Mouse (Mus musculus): ENCODE data around the gene Ccdc82. TPM values are rescaled to one million over a fixed set of nuclear protein-coding genes. Genes with fewer than 3 reads are reported as not detected.

The Ccdc82 gene
- polyA plus RNA-seq, 1 experiment from 2014 or later, result 7.1 TPM

DNA sequence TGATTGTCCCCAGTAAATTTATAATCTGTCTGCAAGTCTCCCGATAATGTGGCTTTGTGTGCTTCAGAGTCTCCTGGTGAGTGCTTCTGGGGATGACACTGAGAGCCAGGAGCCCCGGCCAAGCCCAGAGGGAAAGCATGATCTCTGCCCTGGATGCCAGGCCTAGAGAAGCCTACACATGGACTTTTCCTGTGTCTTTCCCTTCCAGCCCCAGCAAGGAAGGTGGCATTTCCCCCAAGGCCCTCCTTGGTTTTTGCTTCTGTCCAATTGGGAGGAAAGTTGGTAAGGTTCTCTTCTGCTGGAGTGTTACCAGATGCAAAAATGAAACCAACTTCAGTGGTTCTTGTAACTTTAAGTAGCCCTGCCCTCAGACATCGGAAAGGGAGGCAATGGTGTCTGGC, 53.3 kb downstream of the Ccdc82 start:
- no peaks in the 10 kb centered on the region for H3K27me3 ChIP-seq
- peaks cover 56% of the 10 kb centered on the region for H3K4me1 ChIP-seq
- H3K36me3 ChIP-seq, result no peaks in the 10 kb centered on the region
- H3K4me3 ChIP-seq (replicated peaks), result peak overlapping the region; percentile 55
- no peak overlapping the region for H3K9ac ChIP-seq
- WGBS, result 39% methylated on average over 3 of the region's 3 CpGs
- H3K27ac ChIP-seq (replicated peaks), result no peak overlapping the region
- no peak for ATAC-seq (ENCODE audit: insufficient number of reproducible peaks, low FRiP score, low TSS enrichment, low read depth)
- H3K9me3 ChIP-seq (replicated peaks), result no peaks in the 10 kb centered on the region
- H3K4me2 ChIP-seq (replicated peaks), result peak overlapping the region; percentile 89

DNA sequence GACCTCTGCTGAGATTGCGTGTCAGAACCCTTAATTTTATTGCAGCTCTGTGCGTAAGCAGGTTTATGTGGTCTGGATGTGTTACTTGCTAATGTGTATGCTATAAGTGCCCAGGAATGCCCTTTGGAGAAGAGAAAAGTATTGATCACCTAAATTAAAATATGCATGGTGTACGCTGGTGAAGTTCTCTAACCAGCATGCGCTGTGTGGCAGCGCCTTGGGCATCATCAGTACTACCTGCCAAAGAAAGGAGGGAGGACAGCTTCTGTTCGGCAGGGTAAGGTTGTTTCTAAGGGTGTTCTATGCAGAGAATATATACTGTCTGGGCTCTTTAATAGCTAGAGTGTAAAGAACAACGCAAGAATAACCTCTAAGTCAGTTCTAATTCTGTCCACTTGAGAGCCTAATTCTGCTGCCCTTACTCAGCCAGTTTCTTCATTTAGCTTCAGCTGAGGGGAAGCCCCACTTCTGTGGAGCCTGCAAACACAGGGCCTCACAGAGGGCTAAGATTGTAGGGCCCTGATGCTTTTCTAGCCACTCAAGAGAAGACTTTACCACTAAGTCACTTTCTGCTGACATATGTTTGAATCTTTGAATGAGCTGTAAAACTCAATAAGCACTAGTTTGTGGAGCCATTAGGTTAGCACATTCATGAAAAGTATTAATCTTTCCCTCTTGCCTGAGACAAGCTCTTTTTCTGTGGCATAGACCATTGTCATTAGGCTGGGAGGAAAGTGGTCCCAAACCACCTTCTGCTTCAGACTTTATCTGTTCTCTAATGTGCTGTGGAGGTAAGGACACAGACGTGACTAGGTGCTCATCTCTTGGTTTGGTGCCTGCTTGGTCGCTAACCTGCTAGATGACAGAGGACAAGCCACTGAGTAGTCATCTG, 54.4 kb downstream of the Ccdc82 start:
- peaks cover 54% of the 10 kb centered on the region for H3K4me1 ChIP-seq

DNA sequence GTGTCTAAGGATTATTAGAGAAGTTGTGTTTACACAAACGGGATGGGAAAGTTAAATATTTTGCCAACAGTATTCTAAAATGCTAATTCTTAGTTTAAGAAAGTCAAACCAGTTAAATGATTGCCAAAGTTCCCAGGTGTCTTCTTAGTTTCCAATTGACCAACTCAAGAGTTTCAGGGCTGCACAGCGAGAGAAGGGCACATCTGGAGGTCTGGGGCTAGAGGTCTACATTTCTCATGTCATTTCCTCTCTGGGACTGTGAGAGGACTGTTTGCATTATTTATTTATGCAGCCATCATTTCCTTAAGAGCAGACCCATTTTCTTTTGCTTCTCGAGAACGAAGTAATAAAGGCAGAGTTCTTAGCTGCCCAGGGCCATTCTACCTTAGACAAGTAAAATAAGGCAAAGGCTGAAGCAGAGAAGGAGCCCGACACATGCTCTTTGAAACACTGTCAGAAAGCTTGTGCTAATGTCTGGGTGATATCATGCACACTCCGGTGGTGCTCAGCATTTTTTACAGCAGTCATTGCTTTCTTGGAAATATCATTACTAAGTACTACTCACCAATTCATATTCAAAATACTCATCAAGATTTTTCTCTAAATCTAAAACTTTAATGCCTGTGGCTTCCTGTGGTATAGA, 55.5 kb downstream of the Ccdc82 start:
- 61% methylated on average over 6 of the region's 6 CpGs for WGBS
- Histone ChIP-seq H3K27ac (replicated peaks) (no peak overlapping the region), H3K9ac (no peak overlapping the region), H3K4me1 (peaks cover 62% of the 10 kb centered on the region), H3K27me3 (no peaks in the 10 kb centered on the region), H3K9me3 (replicated peaks) (no peaks in the 10 kb centered on the region), H3K4me3 (replicated peaks) (no peak overlapping the region), H3K4me2 (replicated peaks) (no peak overlapping the region), H3K36me3 (no peaks in the 10 kb centered on the region)
- ATAC-seq (ENCODE audit: insufficient number of reproducible peaks, low FRiP score, low TSS enrichment, low read depth), result no peak

More for the DNA sequence above, 54.4 kb downstream of the Ccdc82 start:
- Histone ChIP-seq H3K4me2 (replicated peaks) (peak overlapping the region; percentile 89; the same call in 1 of the 2 replicates), H3K27ac (replicated peaks) (no peak overlapping the region), H3K9me3 (replicated peaks) (no peaks in the 10 kb centered on the region), H3K9ac (no peak overlapping the region), H3K4me3 (replicated peaks) (no peak overlapping the region), H3K36me3 (no peaks in the 10 kb centered on the region), H3K27me3 (no peaks in the 10 kb centered on the region)
- no peak for ATAC-seq (ENCODE audit: insufficient number of reproducible peaks, low FRiP score, low TSS enrichment, low read depth)
- 80% methylated on average over 9 of the region's 9 CpGs for WGBS

DNA sequence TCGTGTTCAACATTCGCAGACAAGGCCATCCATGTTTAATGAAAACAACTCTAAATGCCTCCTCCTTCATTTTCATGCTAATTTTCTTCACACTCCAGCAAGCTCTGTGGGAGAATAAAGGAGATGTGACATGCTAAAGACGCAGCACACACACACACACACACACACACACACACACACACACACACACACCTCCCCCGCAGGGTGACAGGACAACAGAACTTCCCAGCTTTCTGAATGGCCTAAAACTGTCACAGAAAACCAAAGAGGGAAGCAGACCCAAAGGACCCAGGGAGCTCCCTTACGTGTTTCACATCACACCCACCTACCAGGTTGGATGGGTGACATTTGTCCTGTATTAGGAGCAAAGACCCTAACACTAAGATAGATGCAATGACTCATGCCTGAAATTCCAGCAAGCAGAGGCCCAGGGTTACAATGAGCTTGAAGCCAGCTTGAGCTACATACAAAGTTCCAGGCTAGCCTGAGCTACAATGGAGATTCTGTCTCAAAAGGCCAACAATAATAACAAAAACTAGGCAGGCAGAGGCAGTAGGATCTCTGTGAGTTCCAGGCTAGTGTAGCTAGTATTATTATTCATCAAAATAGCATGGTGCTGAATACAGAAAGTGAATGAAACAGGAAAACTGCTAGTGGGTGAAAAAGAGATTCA, 56.5 kb downstream of the Ccdc82 start:
- H3K36me3 ChIP-seq, result no peaks in the 10 kb centered on the region
- no peaks in the 10 kb centered on the region for H3K9me3 ChIP-seq (replicated peaks)
- H3K4me2 ChIP-seq (replicated peaks), result no peak overlapping the region
- no peak overlapping the region for H3K27ac ChIP-seq (replicated peaks)
- H3K9ac ChIP-seq, result no peak overlapping the region
- ATAC-seq (ENCODE audit: insufficient number of reproducible peaks, low FRiP score, low TSS enrichment, low read depth), result no peak
- no peaks in the 10 kb centered on the region for H3K27me3 ChIP-seq
- H3K4me3 ChIP-seq (replicated peaks), result no peak overlapping the region
- 85% methylated on average over 5 of the region's 5 CpGs for WGBS
- H3K4me1 ChIP-seq, result peaks cover 56% of the 10 kb centered on the region

DNA sequence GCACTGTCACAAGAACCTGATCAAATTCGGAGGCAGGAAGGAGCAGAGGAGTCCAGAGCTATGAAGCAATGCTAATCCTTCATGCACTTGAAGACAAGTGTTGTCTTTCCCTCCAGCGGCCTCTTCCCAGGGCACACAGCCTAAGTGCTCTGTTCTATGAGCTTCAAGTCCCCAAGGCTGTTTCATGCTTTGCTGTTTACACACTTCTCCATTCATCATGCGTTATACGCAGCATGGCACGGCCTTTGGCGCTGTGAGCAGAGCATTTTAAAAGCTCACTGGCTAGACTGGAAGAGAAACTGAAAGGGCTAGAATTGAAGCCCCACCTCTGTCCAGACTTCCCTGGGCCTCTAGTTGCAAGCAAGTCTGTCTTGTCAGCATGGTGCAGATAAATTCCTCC, 57.2 kb downstream of the Ccdc82 start:
- Histone ChIP-seq H3K9me3 (replicated peaks) (no peaks in the 10 kb centered on the region), H3K27ac (replicated peaks) (no peak overlapping the region), H3K9ac (no peak overlapping the region), H3K4me1 (peaks cover 49% of the 10 kb centered on the region), H3K27me3 (no peaks in the 10 kb centered on the region), H3K36me3 (no peaks in the 10 kb centered on the region), H3K4me3 (replicated peaks) (no peak overlapping the region), H3K4me2 (replicated peaks) (no peak overlapping the region)
- no peak for ATAC-seq (ENCODE audit: insufficient number of reproducible peaks, low FRiP score, low TSS enrichment, low read depth)
- 53% methylated on average over 6 of the region's 6 CpGs for WGBS

DNA sequence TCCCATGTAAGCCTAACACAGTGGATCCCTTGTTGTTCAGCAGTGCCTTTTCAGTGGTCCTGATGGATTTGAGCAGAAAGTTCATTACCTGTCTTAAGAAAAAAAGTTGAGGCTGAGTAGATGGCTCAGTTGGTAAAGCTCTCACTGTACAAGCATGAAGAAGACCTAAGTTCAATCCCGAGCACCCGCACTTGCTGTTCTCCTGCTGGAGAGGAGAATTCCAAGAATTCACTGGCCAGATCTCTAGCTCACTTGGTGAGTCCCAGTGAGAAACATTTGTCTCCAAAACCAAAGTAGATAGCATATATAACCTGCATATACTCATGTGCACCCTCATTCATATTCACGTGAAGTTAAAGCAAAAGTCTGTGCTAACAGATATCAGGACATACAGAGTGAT, 59.7 kb downstream of the Ccdc82 start:
- peaks cover 30% of the 10 kb centered on the region for H3K4me1 ChIP-seq
- 86% methylated on average over 3 of the region's 3 CpGs for WGBS
- H3K9ac ChIP-seq, result no peak overlapping the region
- H3K4me2 ChIP-seq (replicated peaks), result no peak overlapping the region
- H3K9me3 ChIP-seq (replicated peaks), result no peaks in the 10 kb centered on the region
- H3K4me3 ChIP-seq (replicated peaks), result no peak overlapping the region
- no peaks in the 10 kb centered on the region for H3K36me3 ChIP-seq
- H3K27ac ChIP-seq (replicated peaks), result peak overlapping the region; percentile 51; the same call in 1 of the 2 replicates
- no peak for ATAC-seq (ENCODE audit: insufficient number of reproducible peaks, low FRiP score, low TSS enrichment, low read depth)
- H3K27me3 ChIP-seq, result no peaks in the 10 kb centered on the region

DNA sequence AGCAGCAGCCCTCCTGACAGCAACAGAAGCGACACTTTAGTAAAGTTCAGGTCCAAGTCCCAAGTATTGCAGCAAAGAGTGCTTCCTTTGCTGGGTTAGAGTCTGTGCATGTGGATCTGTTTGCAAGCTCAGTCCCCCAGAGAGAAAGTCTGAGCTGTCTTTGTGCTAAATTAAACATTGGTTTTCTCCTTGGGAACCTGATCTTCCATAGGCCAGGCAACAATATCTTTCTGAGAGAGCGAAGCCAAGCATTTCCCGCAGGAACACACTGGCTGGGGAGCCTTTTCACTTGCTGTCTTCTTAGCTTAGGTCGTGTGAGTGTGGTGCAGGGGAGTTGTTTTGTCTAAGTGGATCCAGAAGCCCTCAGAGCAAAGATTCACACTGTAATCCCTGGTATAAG, 60.5 kb downstream of the Ccdc82 start:
- H3K4me3 ChIP-seq (replicated peaks), result no peak overlapping the region
- peak; percentile 75 for ATAC-seq (ENCODE audit: insufficient number of reproducible peaks, low FRiP score, low TSS enrichment, low read depth)
- H3K36me3 ChIP-seq, result no peaks in the 10 kb centered on the region
- H3K4me1 ChIP-seq, result peaks cover 26% of the 10 kb centered on the region
- H3K27me3 ChIP-seq, result no peaks in the 10 kb centered on the region
- H3K9ac ChIP-seq, result no peak overlapping the region
- no peaks in the 10 kb centered on the region for H3K9me3 ChIP-seq (replicated peaks)
- peak overlapping the region; percentile 51; the same call in 1 of the 2 replicates for H3K27ac ChIP-seq (replicated peaks)
- H3K4me2 ChIP-seq (replicated peaks), result no peak overlapping the region
- WGBS, result 22% methylated on average over 4 of the region's 4 CpGs

DNA sequence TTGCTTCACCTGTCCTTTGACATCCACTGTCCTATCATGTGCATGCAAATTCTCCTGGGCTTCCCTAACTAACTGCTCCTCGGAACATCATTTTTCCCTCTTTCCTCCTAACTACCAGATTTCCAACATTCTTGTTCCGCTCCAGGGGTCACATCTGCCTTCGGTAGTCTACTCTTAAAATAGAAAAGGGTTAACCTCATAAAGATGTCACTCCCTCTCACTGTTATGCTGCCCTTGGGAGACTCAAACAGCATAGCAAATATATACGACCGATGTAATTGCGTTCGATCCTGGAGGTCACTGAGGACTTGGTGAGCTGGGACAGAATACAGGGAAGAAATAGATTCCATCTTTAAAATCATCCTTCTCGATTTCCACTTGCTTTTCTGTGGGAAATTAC, 62.0 kb downstream of the Ccdc82 start:
- Histone ChIP-seq H3K27ac (replicated peaks) (no peak overlapping the region), H3K4me1 (peaks cover 26% of the 10 kb centered on the region), H3K27me3 (no peaks in the 10 kb centered on the region), H3K9me3 (replicated peaks) (no peaks in the 10 kb centered on the region), H3K4me3 (replicated peaks) (no peak overlapping the region), H3K4me2 (replicated peaks) (no peak overlapping the region), H3K9ac (no peak overlapping the region), H3K36me3 (no peaks in the 10 kb centered on the region)
- ATAC-seq (ENCODE audit: insufficient number of reproducible peaks, low FRiP score, low TSS enrichment, low read depth), result no peak
- WGBS, result 64% methylated on average over 8 of the region's 8 CpGs

DNA sequence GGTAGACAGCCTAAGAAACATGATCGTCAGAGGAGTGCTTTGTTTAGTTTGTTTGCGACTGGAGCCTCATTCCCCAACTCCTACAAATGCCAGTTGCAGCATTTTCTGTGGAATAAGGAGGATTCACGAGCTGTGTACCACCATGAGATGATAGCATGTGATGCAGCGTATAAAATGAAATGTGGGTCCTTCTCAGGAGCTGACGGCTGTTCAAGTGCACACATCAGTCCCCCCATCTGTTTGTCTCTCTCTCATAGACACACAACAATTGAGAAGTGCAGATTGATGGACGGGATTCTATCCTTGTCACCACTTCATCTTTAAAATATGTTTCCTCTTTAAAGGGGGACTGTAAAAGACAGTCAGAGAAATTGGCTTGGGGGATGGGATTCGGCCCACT, 63.1 kb downstream of the Ccdc82 start:
- Histone ChIP-seq H3K9me3 (replicated peaks) (no peaks in the 10 kb centered on the region), H3K4me3 (replicated peaks) (no peak overlapping the region), H3K36me3 (no peaks in the 10 kb centered on the region), H3K27me3 (no peaks in the 10 kb centered on the region), H3K4me2 (replicated peaks) (no peak overlapping the region), H3K4me1 (peaks cover 26% of the 10 kb centered on the region), H3K27ac (replicated peaks) (no peak overlapping the region), H3K9ac (no peak overlapping the region)
- WGBS, result 62% methylated on average over 7 of the region's 7 CpGs
- ATAC-seq (ENCODE audit: insufficient number of reproducible peaks, low FRiP score, low TSS enrichment, low read depth), result no peak

DNA sequence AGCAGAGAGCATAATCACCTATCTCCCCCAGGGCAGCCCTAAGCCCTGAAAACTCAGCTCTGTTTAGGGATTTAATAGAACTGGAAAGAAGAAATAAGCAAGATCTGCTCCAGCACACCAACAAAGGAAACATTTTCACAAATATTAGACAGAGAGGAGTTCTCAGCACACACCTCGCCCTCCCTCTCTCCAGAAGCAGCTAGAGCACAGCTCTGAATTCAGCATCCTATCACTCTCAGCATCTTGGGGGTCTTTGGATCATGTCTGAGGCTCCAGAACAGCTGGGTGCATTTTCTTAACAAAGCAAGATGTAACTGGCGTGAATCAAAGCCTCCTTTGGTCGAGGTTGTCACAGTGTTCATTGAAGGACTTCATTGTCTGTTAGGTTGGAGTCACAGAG, 63.5 kb downstream of the Ccdc82 start:
- WGBS, result 58% methylated on average over 3 of the region's 3 CpGs
- H3K9ac ChIP-seq, result no peak overlapping the region
- H3K27me3 ChIP-seq, result no peaks in the 10 kb centered on the region
- H3K36me3 ChIP-seq, result no peaks in the 10 kb centered on the region
- no peak for ATAC-seq (ENCODE audit: insufficient number of reproducible peaks, low FRiP score, low TSS enrichment, low read depth)
- H3K4me3 ChIP-seq (replicated peaks), result no peak overlapping the region
- no peak overlapping the region for H3K4me2 ChIP-seq (replicated peaks)
- H3K4me1 ChIP-seq, result peaks cover 29% of the 10 kb centered on the region
- no peaks in the 10 kb centered on the region for H3K9me3 ChIP-seq (replicated peaks)
- no peak overlapping the region for H3K27ac ChIP-seq (replicated peaks)

DNA sequence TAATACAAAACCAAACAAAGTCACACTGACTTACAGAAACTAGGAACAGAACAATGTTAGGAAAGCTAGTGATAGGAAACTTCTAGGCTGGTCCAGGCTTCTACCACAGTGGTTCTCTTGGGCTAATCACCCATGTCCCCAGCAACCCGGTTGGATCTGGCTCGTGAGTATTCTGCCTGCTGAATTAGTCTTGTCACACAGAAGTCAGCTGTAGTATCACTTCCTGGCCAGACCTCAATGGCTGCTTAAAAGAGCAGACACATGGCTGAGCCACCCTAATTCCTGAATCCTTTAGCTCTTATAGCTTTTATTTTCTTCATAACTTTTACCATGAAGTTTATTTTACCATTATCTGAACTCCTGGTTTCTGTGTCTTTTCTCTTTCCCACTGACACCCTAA, 64.3 kb downstream of the Ccdc82 start:
- no peak overlapping the region for H3K9ac ChIP-seq
- 31% methylated on average over 2 of the region's 2 CpGs for WGBS
- no peaks in the 10 kb centered on the region for H3K9me3 ChIP-seq (replicated peaks)
- H3K4me1 ChIP-seq, result peaks cover 36% of the 10 kb centered on the region
- no peak for ATAC-seq (ENCODE audit: insufficient number of reproducible peaks, low FRiP score, low TSS enrichment, low read depth)
- H3K4me3 ChIP-seq (replicated peaks), result no peak overlapping the region
- H3K27me3 ChIP-seq, result no peaks in the 10 kb centered on the region
- no peak overlapping the region for H3K27ac ChIP-seq (replicated peaks)
- no peaks in the 10 kb centered on the region for H3K36me3 ChIP-seq
- no peak overlapping the region for H3K4me2 ChIP-seq (replicated peaks)
